Mouse (Mus musculus) c-Kit-positive CD71-negative TER-119-negative erythroid progenitor cells, embryonic 14.5 days (primary cell): ENCODE results near the gene Pramel1.
A peak's percentile ranks its signal among the peaks of the same experiment; 100 is the strongest.
"Not testable (repeated sequence)": the region's sequence is repeated elsewhere in the genome, so short reads cannot be mapped to it uniquely, and the experiment has no call there.

Experiments
- DNase-seq: peaks from one replicate; pipeline ENCODE4 v3.0.0-alpha.2; 2013; ENCODE audit warnings: low read depth

The Pramel1 gene

DNA sequence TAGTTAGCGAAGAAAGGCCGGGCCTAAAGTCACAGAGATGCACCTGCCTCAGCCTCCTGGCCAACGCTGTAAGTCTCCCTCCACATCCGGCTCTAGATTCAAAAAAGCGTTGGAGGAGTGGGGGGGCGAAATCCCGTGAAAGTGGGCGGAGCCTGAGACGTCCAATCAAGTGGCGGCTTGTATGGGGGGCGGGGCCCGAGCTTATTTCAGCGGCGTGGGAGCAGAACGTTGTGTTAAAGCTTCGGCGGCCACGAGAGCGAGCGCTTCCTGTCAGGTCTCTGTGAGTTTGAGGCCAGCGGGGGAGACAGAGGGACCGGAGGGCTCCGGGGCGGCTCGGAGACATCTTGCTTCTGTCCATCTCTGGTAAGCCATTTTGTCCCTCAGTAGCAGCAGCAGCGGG lies at the start of gene Pramel1:
TSS of gene Pramel1 (plus strand) at position 248 of the 400 bp plus-strand sequence.
- no peak for DNase-seq

DNA sequence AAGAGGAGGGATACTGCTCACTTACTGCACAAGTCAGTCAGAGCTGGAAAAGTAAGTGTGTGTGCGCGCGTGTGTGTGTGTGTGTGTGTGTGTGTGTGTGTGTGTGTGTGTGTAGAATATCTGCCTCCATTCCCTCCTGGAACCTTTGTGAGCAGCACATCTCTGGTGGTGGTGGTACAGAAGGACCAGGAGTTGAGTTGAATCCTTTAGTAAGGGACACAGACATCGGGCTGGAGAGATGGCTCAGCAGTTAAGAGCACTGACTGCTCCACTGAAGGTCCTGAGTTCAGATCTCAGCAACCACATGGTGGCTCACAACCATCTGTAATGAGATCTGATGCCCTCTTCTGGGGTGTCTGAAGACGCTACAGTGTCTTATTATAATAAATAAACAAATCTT lies 48.7 kb upstream of the Pramel1 start:
- DNase-seq: not testable (repeated sequence)

DNA sequence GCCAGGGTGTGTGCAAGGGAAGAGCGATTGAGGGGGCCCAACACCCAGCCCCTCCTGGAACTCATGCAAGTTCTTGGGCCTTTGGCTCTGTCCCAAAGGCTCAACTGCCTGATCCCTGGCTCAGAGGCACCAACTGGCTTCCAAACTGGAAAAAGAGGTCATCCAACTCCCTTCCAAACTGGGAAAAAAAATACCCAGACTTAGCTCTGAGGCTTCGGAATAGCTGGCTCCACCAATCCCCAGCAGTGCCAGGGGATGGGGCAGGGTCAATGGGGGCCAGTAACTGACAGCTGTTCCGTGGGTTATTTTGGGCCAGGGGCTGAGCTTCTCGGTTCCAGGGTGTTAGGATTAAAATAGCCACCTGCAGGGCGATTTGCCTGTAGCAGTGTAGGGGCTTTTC lies 45.5 kb upstream of the Pramel1 start:
- no peak for DNase-seq

DNA sequence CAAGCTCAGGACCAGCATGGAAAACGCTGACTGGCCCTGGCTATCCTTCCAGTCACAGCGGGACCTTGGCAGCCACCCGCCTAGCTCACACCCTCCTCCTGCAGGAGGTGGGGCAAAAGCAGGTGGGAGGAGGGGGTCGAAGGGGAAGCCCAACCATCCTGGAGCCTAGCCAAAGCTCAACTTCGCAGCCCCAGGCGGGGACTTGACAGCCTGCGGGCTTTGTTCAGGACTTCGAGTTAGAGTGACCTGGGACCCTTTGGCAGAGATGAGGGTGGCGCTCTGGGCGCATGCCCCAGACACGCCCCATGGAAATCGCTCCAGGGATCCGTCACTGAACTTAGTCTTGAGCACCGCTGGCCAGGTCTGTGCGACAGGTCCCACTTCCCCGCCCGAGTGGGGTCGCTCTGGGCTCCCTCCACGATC lies 44.7 kb upstream of the Pramel1 start, which contains the start of gene Lrrc38:
TSS of gene Lrrc38 (plus strand) at position 274 of the 423 bp plus-strand sequence.
- DNase-seq: no peak

DNA sequence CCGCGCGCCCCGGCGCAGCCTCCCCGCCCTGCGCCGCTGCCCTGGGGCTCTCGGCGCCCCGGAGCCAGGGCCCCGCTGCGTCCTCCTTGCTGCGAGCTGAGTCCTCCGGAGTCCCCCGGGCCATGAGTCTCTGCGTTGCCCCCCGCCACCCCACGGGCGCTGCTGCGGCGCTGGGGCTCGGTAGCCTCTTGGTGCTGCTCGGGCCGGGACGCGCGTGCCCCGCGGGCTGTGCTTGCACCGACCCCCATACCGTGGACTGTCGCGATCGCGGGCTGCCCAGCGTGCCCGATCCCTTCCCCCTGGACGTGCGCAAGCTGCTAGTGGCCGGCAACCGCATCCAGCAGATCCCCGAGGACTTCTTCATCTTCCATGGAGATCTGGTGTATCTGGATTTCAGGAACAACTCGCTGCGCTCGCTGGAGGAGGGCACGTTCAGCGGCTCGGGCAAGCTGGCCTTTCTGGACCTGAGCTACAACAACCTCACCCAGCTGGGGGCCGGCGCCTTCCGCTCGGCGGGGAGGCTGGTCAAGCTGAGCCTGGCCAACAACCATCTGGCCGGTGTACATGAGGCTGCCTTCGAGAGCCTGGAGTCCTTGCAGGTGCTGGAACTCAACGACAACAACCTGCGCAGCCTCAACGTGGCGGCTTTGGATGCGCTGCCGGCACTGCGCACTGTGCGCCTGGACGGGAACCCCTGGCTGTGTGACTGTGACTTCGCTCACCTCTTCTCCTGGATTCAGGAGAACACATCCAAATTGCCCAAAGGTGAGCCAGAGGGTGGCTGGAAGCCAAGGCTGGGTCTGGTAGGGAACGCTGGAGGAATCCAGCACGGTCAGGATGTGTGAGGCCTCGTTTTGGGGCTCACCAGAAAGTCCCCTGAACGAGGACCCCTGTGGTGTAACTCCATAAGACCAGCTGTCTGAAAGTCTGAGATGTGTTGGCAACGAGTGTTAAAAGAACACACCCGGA lies 43.9 kb upstream of the Pramel1 start:
- DNase-seq: no peak

DNA sequence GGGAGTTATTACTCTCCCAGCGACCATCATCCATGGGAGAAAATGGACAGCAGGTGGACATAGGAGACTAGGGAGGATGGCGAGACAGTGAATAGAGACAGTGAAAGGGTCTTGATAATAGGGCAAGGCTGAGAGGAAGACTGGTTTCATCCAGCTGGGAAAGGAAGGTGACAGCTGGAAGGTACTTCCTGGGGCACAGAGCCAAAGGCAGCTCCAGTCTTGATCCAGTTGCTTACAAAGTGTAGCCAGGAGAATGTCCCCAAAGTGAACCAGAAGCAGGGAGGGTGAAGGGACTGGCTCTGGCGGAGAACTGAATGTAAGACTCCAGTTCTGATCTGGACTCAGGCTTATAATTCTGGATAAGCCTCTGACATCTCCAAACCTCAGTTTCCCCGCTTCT lies 41.9 kb upstream of the Pramel1 start:
- DNase-seq: no peak

- DNase-seq: no peak
Observed at GRCm38 (mm10) chr4:143361520-143361919, 32.7 kb upstream of the Pramel1 start.

- no peak for DNase-seq
Observed at GRCm38 (mm10) chr4:143366415-143367041, 27.7 kb upstream of the Pramel1 start.

- no peak for DNase-seq
Observed at GRCm38 (mm10) chr4:143379480-143379879, 14.7 kb upstream of the Pramel1 start.

- no peak for DNase-seq
Observed at GRCm38 (mm10) chr4:143379931-143380715, 14.1 kb upstream of the Pramel1 start.

- peak; percentile 22 for DNase-seq
Observed at GRCm38 (mm10) chr4:143380716-143381004, 13.6 kb upstream of the Pramel1 start.

DNA sequence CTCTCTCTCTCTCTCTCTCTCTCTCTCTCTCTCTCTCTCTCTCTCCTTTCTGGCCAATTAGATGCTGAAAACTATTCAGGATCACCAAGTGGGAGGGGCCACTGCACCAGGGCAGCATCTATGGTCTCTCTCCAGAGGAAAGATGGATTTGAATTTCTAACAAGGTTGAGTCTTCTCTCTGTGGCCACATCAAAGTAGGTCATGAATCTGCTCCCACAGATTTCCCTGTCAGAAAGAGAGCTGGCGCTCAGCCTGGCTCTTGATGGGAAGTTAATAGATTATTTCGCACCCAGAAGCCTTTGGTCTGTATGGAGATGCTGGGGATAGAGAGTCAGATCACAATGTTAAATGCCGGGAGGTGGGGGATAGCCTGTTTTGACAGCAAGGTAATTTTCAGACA lies 12.1 kb upstream of the Pramel1 start:
- no peak for DNase-seq

GRCm38 (mm10) chr4:143383646-143384045 lies 10.6 kb upstream of the Pramel1 start:
- no peak for DNase-seq

GRCm38 (mm10) chr4:143388955-143389702 lies 5.1 kb upstream of the Pramel1 start:
- no peak for DNase-seq

DNA sequence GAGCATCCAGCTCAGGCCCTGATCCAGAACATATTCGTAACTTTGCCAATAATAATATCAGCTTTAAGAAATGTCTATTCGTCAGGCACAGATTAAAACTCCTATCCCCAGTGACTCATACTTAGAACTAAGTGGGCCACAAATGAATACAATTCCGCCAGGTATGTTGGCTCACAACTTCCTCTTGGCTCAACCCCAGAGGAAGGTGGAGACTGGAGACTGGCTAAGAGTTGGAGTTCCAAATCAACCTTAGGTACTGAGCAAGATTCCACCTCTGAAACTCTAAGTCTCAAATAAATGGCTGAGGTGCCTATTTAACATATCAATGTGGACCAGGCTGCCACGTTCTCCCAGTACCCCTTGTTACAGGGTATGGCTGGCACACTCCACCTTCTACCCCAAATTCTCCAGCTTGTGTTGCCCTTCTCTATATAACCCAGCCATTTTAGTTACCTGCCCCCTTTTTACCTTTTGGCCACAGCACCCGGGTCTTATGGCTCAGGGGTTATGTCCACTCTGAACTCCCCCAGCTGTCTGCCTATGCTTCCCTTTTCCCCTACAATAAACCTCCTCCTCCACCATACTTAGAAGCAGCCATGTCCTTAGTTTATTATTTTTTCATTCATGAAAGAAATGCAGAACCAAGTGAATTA lies 17.5 kb downstream of the Pramel1 start:
- no peak for DNase-seq

DNA sequence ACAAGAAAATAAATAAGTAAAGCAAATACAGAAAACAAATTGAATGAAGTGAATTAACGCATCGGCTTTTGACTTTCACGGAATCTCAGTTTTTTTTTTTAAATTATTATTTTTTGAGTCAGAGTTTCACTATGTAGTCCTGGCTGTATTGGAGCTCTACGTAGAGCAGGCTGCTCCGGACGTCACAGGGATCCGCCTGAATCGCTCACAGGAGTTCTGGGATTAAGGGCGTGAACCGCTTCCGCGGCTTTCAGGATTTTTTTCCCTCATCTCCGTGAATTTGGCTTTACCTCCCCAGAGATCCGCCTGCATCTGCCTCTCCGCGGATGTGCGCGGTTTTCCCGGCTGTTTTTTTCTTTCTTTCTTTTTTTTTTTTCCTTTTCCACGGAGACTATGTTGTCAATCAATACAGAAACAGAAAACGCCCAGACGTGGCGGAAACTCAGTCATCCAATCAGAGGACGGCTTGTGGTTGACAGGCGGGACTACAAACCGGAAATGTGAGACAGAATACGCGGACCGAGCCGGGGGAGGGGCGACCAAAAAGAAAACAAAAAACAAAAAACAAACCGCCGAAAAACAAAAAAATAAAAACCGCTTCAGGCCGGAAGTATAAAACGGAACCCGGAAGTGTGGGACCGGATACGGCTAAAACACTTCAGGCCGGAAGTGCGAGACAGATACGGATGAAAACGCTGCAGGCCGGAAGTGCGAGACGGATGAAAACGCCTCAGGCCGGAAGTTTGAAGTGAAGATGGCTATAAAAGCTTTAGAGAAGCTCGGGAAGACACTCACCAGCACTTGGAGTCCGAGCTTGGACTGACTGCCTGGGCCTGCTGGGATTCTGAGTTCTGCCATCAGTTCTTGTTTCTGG lies 18.2 kb downstream of the Pramel1 start, which contains the start of gene Pramef8:
TSS of gene Pramef8 (plus strand) at position 208 of the 874 bp plus-strand sequence.
- DNase-seq: peak; percentile 77

DNA sequence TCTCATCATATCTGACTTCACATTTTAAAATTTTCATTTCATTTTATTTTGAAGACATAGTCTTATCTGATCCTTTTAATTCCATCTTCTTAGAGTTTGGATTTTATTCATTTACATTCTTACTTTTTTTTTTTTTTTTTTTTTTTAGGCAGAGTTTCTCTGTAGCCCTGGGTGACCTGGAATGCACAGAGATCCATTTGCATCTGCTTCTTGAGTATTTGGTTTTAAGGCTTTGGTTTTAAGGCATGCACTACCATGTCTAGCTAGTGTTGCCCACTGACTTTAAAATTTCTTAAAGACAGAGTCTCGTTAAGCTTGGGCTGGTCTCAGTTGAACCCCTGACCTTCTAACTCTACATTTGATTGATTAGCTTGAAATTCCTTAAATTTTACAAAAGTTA lies 19.4 kb downstream of the Pramel1 start:
- DNase-seq: no peak

DNA sequence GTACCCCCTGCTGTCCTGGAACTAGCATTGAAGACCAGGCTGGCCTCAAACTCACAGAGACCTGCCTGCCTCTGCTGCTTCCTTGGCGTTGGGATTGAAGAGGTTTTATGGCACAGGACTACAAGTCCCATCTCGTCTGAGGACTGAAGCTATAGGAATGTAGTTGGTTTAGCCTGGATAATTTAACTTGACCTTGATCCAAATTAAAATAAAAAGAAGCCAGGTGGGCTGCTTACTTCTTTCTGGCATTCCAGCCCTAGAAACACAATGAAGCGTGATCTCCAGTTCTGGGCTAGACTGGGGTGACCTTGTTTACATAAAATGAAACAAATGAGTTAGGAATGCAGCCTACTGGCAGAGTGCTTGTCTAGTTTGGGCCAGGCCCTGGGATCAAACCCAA lies 19.9 kb downstream of the Pramel1 start:
- DNase-seq: no peak

DNA sequence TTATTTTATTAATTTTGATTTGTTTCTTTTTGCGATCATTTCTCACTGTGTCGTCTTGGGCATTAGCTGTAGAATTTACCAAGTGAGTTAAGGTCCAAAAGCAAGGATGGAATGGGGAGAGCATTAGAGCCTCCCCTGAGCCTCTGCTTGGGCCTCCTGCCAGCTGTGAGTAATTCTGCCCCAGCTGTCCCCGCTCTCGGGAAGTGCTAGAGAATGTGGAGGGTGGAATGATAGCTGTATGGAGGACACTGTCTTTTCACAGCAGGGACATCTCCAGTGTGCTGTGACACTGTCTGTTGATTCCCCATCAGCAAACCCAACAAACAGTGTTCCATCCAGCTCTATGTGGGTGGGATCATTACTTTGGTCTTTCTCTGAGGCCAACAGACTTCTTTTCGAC lies 32.5 kb downstream of the Pramel1 start:
- DNase-seq: not testable (repeated sequence)
